Mouse (Mus musculus) cerebellum, adult 11-12 months (tissue): ENCODE data around the gene Tectb.
"Not testable (repeated sequence)": the region's sequence is repeated elsewhere in the genome, so short reads cannot be mapped to it uniquely, and the experiment has no call there.

Experiments
- DNase-seq: peaks from one replicate; pipeline ENCODE4 v3.0.0; 2022

Tectb gene

DNA sequence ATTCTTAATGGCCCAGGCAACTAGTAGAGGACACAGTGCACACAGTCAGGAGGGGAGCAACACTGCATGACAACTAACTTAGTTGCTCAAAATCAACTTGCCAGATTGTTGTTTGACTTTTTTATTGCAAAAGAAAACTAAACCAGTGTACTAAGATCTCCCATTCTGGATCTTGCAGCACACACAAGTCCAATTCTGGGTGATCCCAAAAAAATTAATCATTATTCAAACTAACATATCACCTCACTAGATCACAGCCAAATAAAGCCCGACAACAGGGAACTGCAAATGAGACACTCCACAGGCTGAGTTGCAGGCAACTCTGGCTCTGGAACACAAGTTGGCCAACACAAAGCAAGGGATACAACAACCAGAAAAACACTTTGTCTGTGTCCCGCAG, 13.8 kb upstream of the Tectb start:
- DNase-seq: no peak

DNA sequence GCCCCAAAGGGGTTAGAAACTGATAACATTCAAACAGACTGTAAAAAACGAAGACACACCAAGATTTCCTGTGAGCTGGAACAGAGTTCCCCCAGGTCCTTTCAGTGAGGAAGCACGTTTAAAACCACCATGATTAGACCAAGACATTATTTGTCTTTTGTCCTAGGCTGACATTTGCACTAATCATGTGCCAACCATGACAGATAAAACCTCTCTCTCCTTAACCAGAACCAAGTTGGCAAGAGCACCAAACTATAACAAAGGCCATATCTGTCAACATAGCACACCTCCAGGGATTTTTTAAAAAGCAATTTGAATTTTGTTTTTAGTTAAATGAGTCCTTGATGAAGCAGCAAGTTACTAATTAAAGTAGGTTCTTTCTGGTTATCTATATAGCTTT, 12.8 kb upstream of the Tectb start:
- no peak for DNase-seq

DNA sequence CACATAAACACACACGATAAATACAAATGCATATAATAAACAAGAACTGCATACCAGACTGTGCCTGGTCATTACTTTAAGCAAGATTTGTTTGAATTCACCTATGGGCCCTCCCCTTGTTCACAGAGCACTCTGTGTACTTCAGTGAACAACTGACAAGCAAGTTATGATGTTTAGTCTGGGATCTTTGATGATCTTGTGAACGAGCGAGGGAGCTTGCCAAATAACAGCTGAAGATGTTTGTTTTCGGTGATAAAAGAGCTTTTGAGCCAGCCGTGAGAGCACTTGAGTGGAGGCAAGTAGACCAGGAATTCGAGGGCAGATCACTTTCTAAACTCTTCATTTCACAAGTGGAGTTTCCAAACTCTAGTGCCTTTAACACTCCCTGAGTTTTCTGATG, 12.2 kb upstream of the Tectb start:
- DNase-seq: no peak

DNA sequence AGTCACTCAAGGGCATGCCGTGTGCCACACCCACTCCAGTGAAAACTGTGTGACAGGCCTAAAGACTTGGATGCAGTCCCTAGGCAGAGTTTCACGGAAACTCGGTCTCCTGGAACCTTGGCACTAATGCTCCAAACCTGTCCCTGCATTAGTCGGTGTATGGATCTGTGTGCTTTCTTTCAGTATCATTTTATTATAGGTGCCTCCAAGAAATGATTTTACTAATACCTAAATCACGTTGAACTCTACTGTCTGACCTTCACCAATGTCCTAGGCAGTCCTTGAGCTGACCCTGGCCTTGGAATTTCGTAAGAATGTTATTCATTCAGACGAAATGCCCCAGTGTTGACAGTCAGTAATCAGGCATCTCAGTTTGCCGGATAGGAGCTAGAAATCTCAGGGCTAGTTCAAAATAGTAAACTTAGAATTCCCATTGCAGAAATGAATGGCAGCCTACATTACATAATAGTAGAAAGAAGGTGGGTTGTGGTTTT, 11.2 kb upstream of the Tectb start:
- DNase-seq: not testable (repeated sequence)

DNA sequence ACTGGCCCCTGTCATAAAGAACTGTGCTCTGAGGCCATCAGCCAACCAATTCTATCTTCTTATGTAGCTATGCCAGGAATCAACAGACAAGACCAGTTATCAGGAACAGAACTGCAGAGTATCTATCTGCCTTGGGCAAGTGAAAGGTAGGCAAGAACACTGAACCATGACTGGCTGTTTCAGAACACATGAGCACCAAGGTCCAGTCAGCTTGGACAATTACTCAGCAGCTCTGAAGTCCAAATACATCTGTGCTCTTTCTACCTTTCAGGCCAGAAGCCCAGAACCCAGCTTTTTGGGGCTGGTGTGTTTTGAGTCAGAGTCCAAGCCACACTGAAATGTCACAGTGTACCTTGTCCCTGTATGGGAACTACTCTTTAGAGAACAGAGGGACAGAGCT, 10.1 kb upstream of the Tectb start:
- DNase-seq: no peak

GRCm38 (mm10) chr19:55171585-55171984, 8.9 kb upstream of the Tectb start:
- no peak for DNase-seq

- peak; percentile 6 for DNase-seq
These were observed 3.4 kb upstream of the Tectb start for GRCm38 (mm10) chr19:55177143-55177542.

GRCm38 (mm10) chr19:55184442-55184841, 3.9 kb downstream of the Tectb start:
- no peak for DNase-seq

- DNase-seq: no peak
These were observed 4.5 kb downstream of the Tectb start for GRCm38 (mm10) chr19:55185074-55185473.

- DNase-seq: peak; percentile 6
These were observed 5.1 kb downstream of the Tectb start for GRCm38 (mm10) chr19:55185651-55186050.

DNA sequence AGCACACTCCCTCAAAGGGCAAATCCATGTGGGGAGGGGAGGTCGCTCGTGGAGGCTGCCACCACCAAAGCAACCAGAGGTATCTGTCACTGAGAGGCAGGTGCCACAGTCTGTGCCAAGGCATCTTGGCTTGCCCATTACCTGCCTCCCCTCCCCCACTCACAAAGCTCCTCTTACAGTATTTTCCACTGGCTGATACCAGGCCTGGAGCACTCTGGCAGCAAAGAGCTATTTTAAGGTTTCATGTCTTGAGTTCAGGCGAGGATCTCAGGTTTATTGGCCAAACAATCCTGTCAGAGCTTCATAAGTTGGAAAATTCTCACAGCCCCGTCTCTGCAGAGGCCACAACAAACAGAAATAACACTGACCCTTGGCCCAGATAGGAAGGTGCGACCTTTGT, 9.5 kb downstream of the Tectb start:
- no peak for DNase-seq

DNA sequence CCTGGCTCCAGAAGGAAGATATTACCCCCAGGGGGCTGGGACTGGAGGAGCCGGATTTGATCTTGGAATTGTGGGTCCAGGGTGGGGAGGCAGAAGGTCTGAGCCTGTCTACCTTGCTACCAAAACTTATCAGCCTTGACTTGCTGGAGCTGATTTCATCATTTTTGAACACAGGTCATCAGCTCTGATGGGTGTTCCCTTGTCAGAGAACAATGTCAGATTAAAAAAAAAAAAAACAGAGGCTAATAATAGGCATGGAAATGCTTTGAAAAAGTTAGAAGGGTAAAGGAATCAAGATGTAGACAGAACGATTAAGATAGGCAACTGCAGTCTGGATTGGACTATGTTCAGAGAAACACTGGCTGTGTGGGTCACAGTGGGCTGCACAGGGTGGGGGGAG, 11.1 kb downstream of the Tectb start:
- DNase-seq: no peak

GRCm38 (mm10) chr19:55192254-55192945, 11.9 kb downstream of the Tectb start:
- no peak for DNase-seq

DNA sequence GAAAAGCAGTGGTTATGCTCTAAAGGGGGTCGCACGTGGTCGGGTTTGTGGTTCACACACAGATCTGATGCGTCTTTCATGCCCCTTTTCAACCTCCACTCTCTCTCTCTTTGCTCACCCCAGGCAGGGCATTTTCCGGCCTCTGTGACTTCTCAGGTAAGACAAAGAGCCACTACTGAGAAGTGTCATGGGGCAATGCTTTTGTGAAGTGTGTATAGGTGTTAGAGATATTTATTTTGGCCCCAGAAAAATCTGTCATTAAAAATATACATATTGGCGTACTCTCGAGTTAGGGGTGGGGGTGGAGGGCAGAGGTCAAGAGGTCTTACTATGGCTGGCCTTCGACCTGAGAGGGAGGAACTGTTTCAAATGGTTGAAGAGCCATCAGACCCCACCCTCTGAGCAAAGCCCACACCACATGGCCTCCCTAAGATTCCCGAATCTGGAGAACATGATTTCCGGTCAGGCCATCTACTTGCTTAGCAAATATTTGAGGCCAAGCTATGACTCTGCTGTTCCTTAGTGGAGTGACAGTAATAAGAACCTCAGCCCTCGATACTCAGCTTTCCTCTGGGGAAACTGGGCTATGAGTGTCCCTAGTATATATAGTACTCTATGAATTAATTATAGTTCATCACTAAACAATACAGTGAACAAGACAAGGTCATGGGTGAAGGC, 13.3 kb downstream of the Tectb start:
- DNase-seq: no peak

- DNase-seq: no peak
These were observed 14.1 kb downstream of the Tectb start for GRCm38 (mm10) chr19:55194520-55195170.

- no peak for DNase-seq
These were observed 15.0 kb downstream of the Tectb start for GRCm38 (mm10) chr19:55195574-55195973.

DNA sequence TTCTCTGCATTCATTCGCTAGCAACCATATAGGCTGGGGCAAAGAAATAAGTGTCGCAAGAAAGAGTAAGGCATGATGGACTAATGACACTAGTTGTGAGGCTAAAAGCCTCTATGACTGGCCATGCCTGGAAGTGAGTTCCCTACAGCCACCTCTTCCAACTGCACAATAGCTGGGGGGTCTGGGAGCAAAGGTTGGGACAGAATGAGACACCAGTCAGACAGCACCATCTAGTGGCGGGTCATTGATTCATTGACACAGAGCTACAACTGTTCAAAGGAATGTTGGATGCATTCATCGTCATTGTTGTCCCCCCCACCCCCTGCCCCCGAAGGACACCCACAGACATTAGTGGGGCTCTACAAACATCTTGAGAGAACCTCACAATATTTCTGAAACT, 17.8 kb downstream of the Tectb start:
- no peak for DNase-seq

DNA sequence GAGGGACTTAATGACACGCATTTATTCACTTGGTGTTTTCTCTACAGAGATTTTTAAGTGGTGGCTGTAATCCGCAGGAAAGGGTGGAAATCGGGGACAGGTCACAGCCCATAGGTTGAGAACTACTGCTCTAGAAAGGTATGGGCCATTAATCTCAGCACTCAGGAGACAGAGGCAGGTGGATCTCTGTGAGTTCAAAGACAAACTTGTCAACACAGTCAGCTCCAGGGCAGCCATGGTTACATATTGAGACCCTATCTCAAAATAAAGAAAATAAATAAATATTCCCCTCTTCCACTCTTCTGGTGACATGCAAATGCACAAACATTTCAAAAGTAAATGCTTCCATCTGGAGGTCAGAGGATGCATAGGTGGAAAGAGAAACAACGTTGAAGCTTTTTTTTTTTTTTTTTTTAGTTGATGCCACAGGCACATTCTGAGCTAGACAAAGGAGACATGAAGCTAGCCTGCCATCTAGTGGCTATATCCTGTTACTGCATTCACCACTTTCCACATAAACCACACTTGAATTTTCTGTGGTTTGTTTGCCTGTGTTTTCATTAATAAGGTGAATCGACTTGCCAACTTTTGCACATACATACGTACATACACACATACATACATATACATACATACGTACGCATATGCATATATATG, 26.1 kb downstream of the Tectb start:
- DNase-seq: no peak

- DNase-seq: no peak
These were observed 26.7 kb downstream of the Tectb start for GRCm38 (mm10) chr19:55207205-55207604.

DNA sequence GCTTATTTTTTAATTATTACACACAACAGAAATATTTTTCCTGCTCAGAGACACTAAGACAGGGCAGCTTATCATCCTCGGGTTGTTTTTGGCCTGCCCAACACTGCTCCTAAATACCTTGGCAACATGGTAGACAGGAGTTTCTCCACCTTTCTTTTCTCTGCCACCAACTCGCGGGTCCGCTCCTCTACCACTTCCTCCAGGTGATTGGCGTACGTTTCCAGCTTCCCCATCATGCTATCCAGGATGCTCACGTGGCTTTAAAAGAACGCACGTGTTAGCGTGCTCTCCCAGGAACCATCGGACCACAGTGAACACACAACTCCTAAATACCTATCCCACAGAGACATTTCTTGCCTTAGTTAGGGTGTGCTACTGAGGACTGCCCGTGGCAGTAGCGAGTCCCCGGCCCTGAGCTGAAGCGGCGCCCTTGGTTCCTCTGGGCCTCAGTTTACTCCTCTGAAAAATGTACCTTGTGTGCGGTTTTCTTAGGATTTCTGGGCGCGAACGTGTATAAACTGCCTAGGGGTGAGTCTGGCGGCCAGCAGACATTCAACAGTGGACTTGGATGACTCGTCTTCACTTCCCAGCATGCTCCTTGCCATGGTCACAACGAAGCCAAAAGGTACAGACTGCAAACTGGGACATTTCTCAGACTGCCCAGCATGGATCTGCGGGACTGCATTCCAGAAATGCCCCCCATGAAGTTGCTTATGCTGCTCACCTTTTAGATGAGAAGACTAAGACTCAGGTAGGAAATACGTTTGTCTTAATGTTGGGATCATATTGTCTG, 27.4 kb downstream of the Tectb start:
- no peak for DNase-seq

DNA sequence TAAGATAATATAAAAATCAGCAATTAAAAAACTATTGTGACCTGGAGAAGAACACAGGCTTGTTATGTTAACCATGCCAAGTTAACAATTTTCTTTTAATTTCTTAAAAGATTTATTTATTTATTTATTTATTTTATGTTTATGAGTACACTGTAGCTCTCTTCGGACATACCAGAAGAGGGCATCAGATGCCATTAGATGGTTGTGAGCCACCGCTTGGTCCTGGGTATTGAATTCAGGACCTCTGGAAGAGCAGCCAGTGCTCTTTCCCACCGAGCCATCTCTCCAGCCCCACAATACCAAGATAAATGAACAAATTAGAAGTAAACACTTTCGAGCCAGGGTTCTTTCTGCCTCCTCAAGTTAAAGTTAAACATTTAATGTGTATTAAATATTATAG, 28.1 kb downstream of the Tectb start:
- no peak for DNase-seq

DNA sequence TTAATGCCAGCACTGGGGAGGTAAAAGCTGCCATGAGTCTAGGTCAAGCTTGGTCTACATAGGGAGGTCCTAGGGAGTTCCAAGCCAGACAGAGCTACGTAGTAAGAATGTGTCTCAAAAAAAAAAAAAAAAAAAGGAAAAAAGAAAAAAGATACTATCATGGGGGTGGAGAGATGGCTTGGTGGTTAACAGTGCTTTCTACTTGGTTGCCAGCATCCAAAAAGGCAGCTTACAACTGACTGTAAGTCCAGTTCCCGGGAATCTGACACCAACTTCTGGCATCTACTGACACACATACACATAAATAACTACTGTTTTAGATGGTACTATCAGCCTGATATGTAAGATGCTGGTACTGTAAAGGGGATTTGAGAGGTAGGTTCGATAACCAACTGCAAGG, 28.6 kb downstream of the Tectb start:
- DNase-seq: no peak

- DNase-seq: no peak
These were observed 31.2 kb downstream of the Tectb start for GRCm38 (mm10) chr19:55211698-55212097.
